Mouse (Mus musculus): Measurements from ENCODE around the gene Syt3. TPM values are rescaled to one million over a fixed set of nuclear protein-coding genes. Genes with fewer than 3 reads are reported as not detected.

Syt3 gene
- polyA plus RNA-seq, 1 experiment, result not detected

DNA sequence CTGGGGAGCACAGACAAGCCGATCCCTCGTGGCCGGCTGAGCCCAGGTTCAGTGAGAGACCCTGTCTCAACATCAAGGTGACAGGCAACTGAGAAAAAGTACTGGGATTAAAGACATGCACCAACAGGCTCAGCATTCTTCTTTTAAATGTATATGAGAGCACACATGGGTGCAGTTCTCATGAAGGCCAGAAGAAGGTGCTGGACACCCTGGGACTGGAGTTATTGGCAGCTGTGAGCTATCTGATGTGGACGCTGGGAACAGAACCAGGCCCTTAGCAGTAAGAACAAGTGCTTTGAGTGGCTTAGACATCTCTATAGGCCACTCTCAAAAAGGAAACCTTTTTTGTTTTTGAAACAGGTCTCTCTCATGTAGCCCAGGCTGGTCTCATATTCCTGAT lies 27.2 kb downstream of the Syt3 start:
- H3K4me2 ChIP-seq (ENCODE audit: low read depth), result no peak overlapping the region
- no peaks in the 10 kb centered on the region for H3K36me3 ChIP-seq (ENCODE audit: control insufficient read depth, insufficient read depth)
- peaks cover 32% of the 10 kb centered on the region for H3K27me3 ChIP-seq (ENCODE audit: control insufficient read depth, insufficient read depth, insufficient read length)
- H3K79me2 ChIP-seq (ENCODE audit: control insufficient read depth, insufficient read depth), result no peaks in the 10 kb centered on the region
- TF ChIP-seq MAX (IDR thresholded peaks at IDR 0.05; ENCODE audit: low read depth) (no peak), MYOD1 (IDR thresholded peaks at IDR 0.05; ENCODE audit: control insufficient read depth in 1 of 3, insufficient read length in 2 of 3, low read depth in 2 of 3) (no peak), MYOG (IDR thresholded peaks at IDR 0.05; ENCODE audit: control insufficient read depth in 1 of 3, insufficient read depth in 1 of 3, insufficient read length in 2 of 3, low read depth in 2 of 3) (no peak), TCF3 (IDR thresholded peaks at IDR 0.05; ENCODE audit: insufficient read length, low read depth) (no peak)
- no peak overlapping the region for H3K4me3 ChIP-seq
- H3ac ChIP-seq (ENCODE audit: control insufficient read depth, insufficient read length), result no peak overlapping the region

DNA sequence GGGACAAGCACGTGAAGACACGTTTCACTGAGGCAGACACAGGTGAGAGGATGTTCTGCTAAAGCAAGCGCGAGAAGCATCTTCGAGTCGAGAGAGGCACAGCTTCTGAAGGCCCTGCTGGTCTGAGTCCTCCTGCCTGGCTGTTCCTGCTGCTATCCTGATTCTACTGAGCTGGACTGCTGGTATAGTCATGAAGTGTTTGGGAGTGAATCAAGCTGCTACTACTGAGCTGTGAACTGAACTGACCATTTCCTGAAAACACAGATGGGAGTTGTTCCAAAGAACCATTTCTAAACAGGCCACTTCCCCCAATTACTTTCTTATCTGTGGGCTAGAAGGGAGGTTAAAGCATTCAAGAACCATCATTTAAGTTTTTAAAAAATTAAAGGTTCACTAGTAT lies 29.4 kb downstream of the Syt3 start:
- no peaks in the 10 kb centered on the region for H3K36me3 ChIP-seq (ENCODE audit: control insufficient read depth, insufficient read depth)
- H3K79me2 ChIP-seq (ENCODE audit: control insufficient read depth, insufficient read depth), result no peaks in the 10 kb centered on the region
- no peak overlapping the region for H3K4me3 ChIP-seq
- H3K27me3 ChIP-seq (ENCODE audit: control insufficient read depth, insufficient read depth, insufficient read length), result peaks cover 53% of the 10 kb centered on the region
- H3ac ChIP-seq (ENCODE audit: control insufficient read depth, insufficient read length), result no peak overlapping the region
- no peak overlapping the region for H3K4me2 ChIP-seq (ENCODE audit: low read depth)
- TF ChIP-seq CEBPB (IDR thresholded peaks at IDR 0.05; ENCODE audit: insufficient read depth, poor library complexity, severe bottlenecking) (no peak), SRF (IDR thresholded peaks at IDR 0.05; ENCODE audit: control insufficient read depth, insufficient read length, low read depth) (no peak), E2F4 (IDR thresholded peaks at IDR 0.05; ENCODE audit: insufficient read depth) (no peak), MAX (IDR thresholded peaks at IDR 0.05; ENCODE audit: low read depth) (no peak), MYOG (IDR thresholded peaks at IDR 0.05; ENCODE audit: control insufficient read depth in 1 of 3, insufficient read depth in 1 of 3, insufficient read length in 2 of 3, low read depth in 2 of 3) (no peak), TCF12 (IDR thresholded peaks at IDR 0.05; ENCODE audit: insufficient read depth, poor library complexity, severe bottlenecking) (no peak), POLR2AphosphoS2 (IDR thresholded peaks at IDR 0.05; ENCODE audit: insufficient read length, low read depth) (no peak), POLR2A (IDR thresholded peaks at IDR 0.05; ENCODE audit: insufficient read length, low read depth) (no peak), REST (IDR thresholded peaks at IDR 0.05; ENCODE audit: insufficient read depth, insufficient read length) (no peak), TCF3 (IDR thresholded peaks at IDR 0.05; ENCODE audit: insufficient read length, low read depth) (no peak), MYOD1 (IDR thresholded peaks at IDR 0.05; ENCODE audit: control insufficient read depth in 1 of 3, insufficient read length in 2 of 3, low read depth in 2 of 3) (no peak), USF1 (IDR thresholded peaks at IDR 0.05; ENCODE audit: low read depth) (no peak)

DNA sequence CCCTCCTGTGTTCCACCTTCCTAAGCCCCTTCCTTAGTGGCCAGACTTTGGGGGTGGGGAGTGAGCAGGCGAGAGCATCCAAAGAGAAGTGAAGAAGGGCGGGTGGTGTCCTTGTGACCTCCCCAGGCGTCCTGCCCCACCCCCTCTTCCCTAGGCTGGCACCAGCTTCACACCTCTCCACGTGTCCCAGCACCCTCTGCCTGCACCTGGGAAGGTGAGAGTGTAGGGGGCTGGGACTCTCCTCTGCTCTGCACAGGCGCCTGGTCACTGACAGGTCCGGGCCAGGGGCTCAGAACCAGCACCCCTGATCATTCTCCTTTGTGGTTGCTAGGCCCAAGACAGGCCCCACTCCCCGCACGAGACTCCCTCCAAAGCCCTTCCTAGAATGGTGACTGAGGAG lies 43.8 kb downstream of the Syt3 start:
- H3K27me3 ChIP-seq (ENCODE audit: control insufficient read depth, insufficient read depth, insufficient read length), result peaks cover 67% of the 10 kb centered on the region

DNA sequence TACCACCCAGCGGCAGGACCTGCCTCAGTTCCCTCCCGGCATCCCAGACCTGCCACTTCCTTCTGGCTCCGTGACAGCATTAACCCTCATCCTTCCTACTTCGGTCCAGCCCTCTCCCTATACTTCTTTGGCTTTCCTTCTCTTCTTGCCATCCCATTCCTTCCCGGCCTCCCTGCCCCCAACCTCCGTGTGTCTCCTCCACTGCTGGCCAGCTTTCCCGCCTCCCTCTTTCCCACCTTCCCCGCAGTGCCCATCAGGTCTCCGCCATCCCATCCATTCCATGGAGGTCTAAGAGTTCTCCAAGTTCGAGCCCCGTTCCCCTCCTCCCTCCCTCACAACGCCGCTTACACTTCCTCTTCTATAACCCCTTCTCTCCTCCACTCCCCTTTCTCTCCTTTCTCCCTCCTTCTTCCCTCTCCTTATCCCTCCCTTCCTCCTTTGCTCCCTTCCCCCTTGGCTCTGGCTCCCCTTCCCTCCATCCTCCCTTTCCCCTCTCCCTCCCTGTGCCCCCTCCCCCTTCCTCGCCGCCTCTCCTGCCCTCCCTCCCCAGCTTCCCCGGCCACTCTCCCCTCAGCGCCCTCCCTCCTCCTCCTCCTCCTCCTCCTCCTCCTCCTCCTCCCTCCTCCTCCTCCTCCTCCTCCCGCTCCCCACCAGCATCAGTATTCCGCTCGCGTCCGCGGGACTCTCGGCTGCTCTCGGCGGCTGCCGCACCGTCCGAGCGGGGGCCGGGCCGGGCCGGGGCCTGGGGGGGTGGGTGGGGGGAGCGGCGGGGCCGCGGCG lies 44.5 kb downstream of the Syt3 start:
- Histone ChIP-seq H3K36me3 (ENCODE audit: control insufficient read depth, insufficient read depth) (no peaks in the 10 kb centered on the region), H3K4me2 (ENCODE audit: low read depth) (no peak overlapping the region), H3ac (ENCODE audit: control insufficient read depth, insufficient read length) (no peak overlapping the region), H3K27me3 (ENCODE audit: control insufficient read depth, insufficient read depth, insufficient read length) (peaks cover 67% of the 10 kb centered on the region), H3K79me2 (ENCODE audit: control insufficient read depth, insufficient read depth) (no peaks in the 10 kb centered on the region), H3K4me3 (no peak overlapping the region)
- TF ChIP-seq MAX (IDR thresholded peaks at IDR 0.05; ENCODE audit: low read depth) (no peak), MYOD1 (IDR thresholded peaks at IDR 0.05; ENCODE audit: control insufficient read depth in 1 of 3, insufficient read length in 2 of 3, low read depth in 2 of 3) (no peak), TCF3 (IDR thresholded peaks at IDR 0.05; ENCODE audit: insufficient read length, low read depth) (no peak), MYOG (IDR thresholded peaks at IDR 0.05; ENCODE audit: control insufficient read depth in 1 of 3, insufficient read depth in 1 of 3, insufficient read length in 2 of 3, low read depth in 2 of 3) (no peak), TCF12 (IDR thresholded peaks at IDR 0.05; ENCODE audit: insufficient read depth, poor library complexity, severe bottlenecking) (no peak), POLR2AphosphoS2 (IDR thresholded peaks at IDR 0.05; ENCODE audit: insufficient read length, low read depth) (no peak), POLR2A (IDR thresholded peaks at IDR 0.05; ENCODE audit: insufficient read length, low read depth) (no peak), CEBPB (IDR thresholded peaks at IDR 0.05; ENCODE audit: insufficient read depth, poor library complexity, severe bottlenecking) (no peak), USF1 (IDR thresholded peaks at IDR 0.05; ENCODE audit: low read depth) (no peak), REST (IDR thresholded peaks at IDR 0.05; ENCODE audit: insufficient read depth, insufficient read length) (no peak), SRF (IDR thresholded peaks at IDR 0.05; ENCODE audit: control insufficient read depth, insufficient read length, low read depth) (no peak)

More for the DNA sequence above, 43.8 kb downstream of the Syt3 start:
- Histone ChIP-seq H3K4me3 (no peak overlapping the region), H3K79me2 (ENCODE audit: control insufficient read depth, insufficient read depth) (no peaks in the 10 kb centered on the region), H3K36me3 (ENCODE audit: control insufficient read depth, insufficient read depth) (no peaks in the 10 kb centered on the region), H3K4me2 (ENCODE audit: low read depth) (no peak overlapping the region), H3ac (ENCODE audit: control insufficient read depth, insufficient read length) (no peak overlapping the region)
- no peak for TF ChIP-seq CEBPB (IDR thresholded peaks at IDR 0.05; ENCODE audit: insufficient read depth, poor library complexity, severe bottlenecking)
- no peak for TF ChIP-seq REST (IDR thresholded peaks at IDR 0.05; ENCODE audit: insufficient read depth, insufficient read length)
- no peak for TF ChIP-seq E2F4 (IDR thresholded peaks at IDR 0.05; ENCODE audit: insufficient read depth)
- TF ChIP-seq MYOG (IDR thresholded peaks at IDR 0.05; ENCODE audit: control insufficient read depth in 1 of 3, insufficient read depth in 1 of 3, insufficient read length in 2 of 3, low read depth in 2 of 3), result no peak
- no peak for TF ChIP-seq TCF12 (IDR thresholded peaks at IDR 0.05; ENCODE audit: insufficient read depth, poor library complexity, severe bottlenecking)
- TF ChIP-seq MAX (IDR thresholded peaks at IDR 0.05; ENCODE audit: low read depth), result no peak
- TF ChIP-seq POLR2A (IDR thresholded peaks at IDR 0.05; ENCODE audit: insufficient read length, low read depth), result no peak
- TF ChIP-seq SRF (IDR thresholded peaks at IDR 0.05; ENCODE audit: control insufficient read depth, insufficient read length, low read depth), result no peak
- no peak for TF ChIP-seq TCF3 (IDR thresholded peaks at IDR 0.05; ENCODE audit: insufficient read length, low read depth)
- no peak for TF ChIP-seq USF1 (IDR thresholded peaks at IDR 0.05; ENCODE audit: low read depth)
- TF ChIP-seq POLR2AphosphoS2 (IDR thresholded peaks at IDR 0.05; ENCODE audit: insufficient read length, low read depth), result no peak

Data from myocyte (in vitro differentiated cells).